Mouse (Mus musculus): Measurements from ENCODE around the gene Adamts3. TPM values are rescaled to one million over a fixed set of nuclear protein-coding genes. Genes with fewer than 3 reads are reported as not detected.

Adamts3 gene
- polyA plus RNA-seq, 1 experiment, result 10.9 TPM

DNA sequence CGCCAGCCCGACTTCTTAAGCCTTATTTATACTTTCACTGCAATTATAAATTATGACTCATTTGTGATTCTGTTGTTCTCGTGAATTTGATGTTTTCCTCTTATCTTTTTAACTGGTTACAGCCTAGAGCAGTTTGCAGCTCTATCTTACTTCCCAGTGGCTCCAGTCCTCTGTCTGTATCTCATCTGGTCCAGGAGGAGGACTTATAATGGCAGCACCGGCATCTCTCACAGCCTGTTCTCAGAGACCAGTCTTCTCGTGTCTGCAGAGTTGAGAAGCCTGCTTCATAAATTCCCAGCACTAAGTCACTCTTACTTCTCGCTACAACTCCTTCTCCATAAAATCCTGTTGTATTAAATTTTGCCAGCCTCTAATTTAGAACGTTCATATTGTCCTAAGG lies 12.4 kb upstream of the Adamts3 start:
- Histone ChIP-seq H3K4me1 (ENCODE audit: control insufficient read depth, insufficient read depth, low read length) (no peaks in the 10 kb centered on the region), H3K4me3 (replicated peaks; ENCODE audit: insufficient read depth, low read depth, low read length) (no peak overlapping the region), H3K27me3 (ENCODE audit: control insufficient read depth, insufficient read depth, low read length) (no peaks in the 10 kb centered on the region), H3K27ac (ENCODE audit: insufficient read depth, low read length) (no peak overlapping the region)
- no peak for DNase-seq
- WGBS, result 90% methylated on average over 7 of the region's 7 CpGs
- TF ChIP-seq POLR2A (IDR thresholded peaks at IDR 0.05; ENCODE audit: borderline replicate concordance, insufficient read depth, low read length) (no peak), CTCF (IDR thresholded peaks at IDR 0.05; ENCODE audit: borderline replicate concordance, insufficient read depth, low read depth, low read length) (no peak)

GRCm38 (mm10) chr5:89884991-89885390 lies 1.9 kb upstream of the Adamts3 start:
- TF ChIP-seq CTCF (IDR thresholded peaks at IDR 0.05; ENCODE audit: borderline replicate concordance, insufficient read depth, low read depth, low read length), result no peak
- no peak for TF ChIP-seq POLR2A (IDR thresholded peaks at IDR 0.05; ENCODE audit: borderline replicate concordance, insufficient read depth, low read length)
- Histone ChIP-seq H3K4me1 (ENCODE audit: control insufficient read depth, insufficient read depth, low read length) (no peaks in the 10 kb centered on the region), H3K27me3 (ENCODE audit: control insufficient read depth, insufficient read depth, low read length) (0 out of 2 replicates have a peak, but pooled peaks cover 1% of the 10 kb centered on the region), H3K4me3 (replicated peaks; ENCODE audit: insufficient read depth, low read depth, low read length) (no peak overlapping the region), H3K27ac (ENCODE audit: insufficient read depth, low read length) (no peak overlapping the region)
- DNase-seq, result no peak
- 66% methylated on average over 4 of the region's 4 CpGs for WGBS

GRCm38 (mm10) chr5:89883908-89884204 lies 722 bp upstream of the Adamts3 start:
- 28% methylated on average over 8 of the region's 8 CpGs for WGBS
- Histone ChIP-seq H3K4me1 (ENCODE audit: control insufficient read depth, insufficient read depth, low read length) (no peaks in the 10 kb centered on the region), H3K4me3 (replicated peaks; ENCODE audit: insufficient read depth, low read depth, low read length) (peak overlapping the region; percentile 4), H3K27me3 (ENCODE audit: control insufficient read depth, insufficient read depth, low read length) (0 out of 2 replicates have a peak, but pooled peaks cover 1% of the 10 kb centered on the region), H3K27ac (ENCODE audit: insufficient read depth, low read length) (no peak overlapping the region)
- DNase-seq, result no peak
- no peak for TF ChIP-seq CTCF (IDR thresholded peaks at IDR 0.05; ENCODE audit: borderline replicate concordance, insufficient read depth, low read depth, low read length)
- no peak for TF ChIP-seq POLR2A (IDR thresholded peaks at IDR 0.05; ENCODE audit: borderline replicate concordance, insufficient read depth, low read length)

GRCm38 (mm10) chr5:89882091-89882734 lies 921 bp downstream of the Adamts3 start:
- WGBS, result under 1% methylated on average over 34 of the region's 35 CpGs
- H3K27ac ChIP-seq (ENCODE audit: insufficient read depth, low read length), result no peak overlapping the region
- peak; percentile 35 to 46 for DNase-seq
- no peak for TF ChIP-seq CTCF (IDR thresholded peaks at IDR 0.05; ENCODE audit: borderline replicate concordance, insufficient read depth, low read depth, low read length)
- TF ChIP-seq POLR2A (IDR thresholded peaks at IDR 0.05; ENCODE audit: borderline replicate concordance, insufficient read depth, low read length), result no peak
- 0 out of 2 replicates have a peak, but pooled peaks cover 1% of the 10 kb centered on the region for H3K27me3 ChIP-seq (ENCODE audit: control insufficient read depth, insufficient read depth, low read length)
- H3K4me3 ChIP-seq (replicated peaks; ENCODE audit: insufficient read depth, low read depth, low read length), result peak overlapping the region; percentile 39
- H3K4me1 ChIP-seq (ENCODE audit: control insufficient read depth, insufficient read depth, low read length), result no peaks in the 10 kb centered on the region

DNA sequence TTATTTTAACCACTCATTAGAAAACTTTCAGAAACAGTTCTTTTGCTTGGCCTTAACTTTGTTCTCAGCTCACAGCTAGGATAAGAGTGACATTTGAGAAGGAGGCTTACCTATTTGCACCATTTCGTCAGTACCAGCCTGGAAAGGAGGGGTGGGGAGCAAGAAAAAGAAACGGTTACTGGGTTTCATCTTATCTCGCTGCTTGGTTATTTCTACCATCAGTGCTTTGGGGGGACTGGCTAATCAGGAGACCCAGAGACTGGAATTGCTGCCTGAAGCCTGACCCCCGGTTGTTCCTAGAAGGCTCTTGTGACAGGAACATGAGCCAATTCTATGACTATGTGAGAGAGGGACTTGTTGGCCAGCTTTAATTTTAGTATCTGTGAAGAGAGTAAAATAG lies 1.7 kb downstream of the Adamts3 start:
- WGBS, result 69% methylated on average over 4 of the region's 4 CpGs

GRCm38 (mm10) chr5:89878866-89879392 lies 4.2 kb downstream of the Adamts3 start:
- no peak overlapping the region for H3K4me3 ChIP-seq (replicated peaks; ENCODE audit: insufficient read depth, low read depth, low read length)
- WGBS, result 89% methylated on average over 11 of the region's 11 CpGs
- no peaks in the 10 kb centered on the region for H3K4me1 ChIP-seq (ENCODE audit: control insufficient read depth, insufficient read depth, low read length)
- no peak for TF ChIP-seq CTCF (IDR thresholded peaks at IDR 0.05; ENCODE audit: borderline replicate concordance, insufficient read depth, low read depth, low read length)
- TF ChIP-seq POLR2A (IDR thresholded peaks at IDR 0.05; ENCODE audit: borderline replicate concordance, insufficient read depth, low read length), result no peak
- no peak overlapping the region for H3K27ac ChIP-seq (ENCODE audit: insufficient read depth, low read length)
- 0 out of 2 replicates have a peak, but pooled peaks cover 1% of the 10 kb centered on the region for H3K27me3 ChIP-seq (ENCODE audit: control insufficient read depth, insufficient read depth, low read length)
- DNase-seq, result no peak

More for the DNA sequence above, 1.7 kb downstream of the Adamts3 start:
- 0 out of 2 replicates have a peak, but pooled peaks cover 1% of the 10 kb centered on the region for H3K27me3 ChIP-seq (ENCODE audit: control insufficient read depth, insufficient read depth, low read length)
- no peak overlapping the region for H3K4me3 ChIP-seq (replicated peaks; ENCODE audit: insufficient read depth, low read depth, low read length)
- no peak overlapping the region for H3K27ac ChIP-seq (ENCODE audit: insufficient read depth, low read length)
- DNase-seq, result no peak
- no peak for TF ChIP-seq CTCF (IDR thresholded peaks at IDR 0.05; ENCODE audit: borderline replicate concordance, insufficient read depth, low read depth, low read length)
- no peak for TF ChIP-seq POLR2A (IDR thresholded peaks at IDR 0.05; ENCODE audit: borderline replicate concordance, insufficient read depth, low read length)
- no peaks in the 10 kb centered on the region for H3K4me1 ChIP-seq (ENCODE audit: control insufficient read depth, insufficient read depth, low read length)

GRCm38 (mm10) chr5:89872661-89873060 lies 10.5 kb downstream of the Adamts3 start:
- 59% methylated on average over 2 of the region's 2 CpGs for WGBS
- TF ChIP-seq POLR2A (IDR thresholded peaks at IDR 0.05; ENCODE audit: borderline replicate concordance, insufficient read depth, low read length), result no peak
- no peak for TF ChIP-seq CTCF (IDR thresholded peaks at IDR 0.05; ENCODE audit: borderline replicate concordance, insufficient read depth, low read depth, low read length)
- Histone ChIP-seq H3K27ac (ENCODE audit: insufficient read depth, low read length) (no peak overlapping the region), H3K4me3 (replicated peaks; ENCODE audit: insufficient read depth, low read depth, low read length) (no peak overlapping the region), H3K27me3 (ENCODE audit: control insufficient read depth, insufficient read depth, low read length) (no peaks in the 10 kb centered on the region), H3K4me1 (ENCODE audit: control insufficient read depth, insufficient read depth, low read length) (no peaks in the 10 kb centered on the region)
- DNase-seq, result no peak

- no peak overlapping the region for H3K27ac ChIP-seq (ENCODE audit: insufficient read depth, low read length)
- no peak overlapping the region for H3K4me3 ChIP-seq (replicated peaks; ENCODE audit: insufficient read depth, low read depth, low read length)
- no peak for DNase-seq
- TF ChIP-seq POLR2A (IDR thresholded peaks at IDR 0.05; ENCODE audit: borderline replicate concordance, insufficient read depth, low read length) (no peak), CTCF (IDR thresholded peaks at IDR 0.05; ENCODE audit: borderline replicate concordance, insufficient read depth, low read depth, low read length) (no peak)
- H3K27me3 ChIP-seq (ENCODE audit: control insufficient read depth, insufficient read depth, low read length), result no peaks in the 10 kb centered on the region
- WGBS, result 80% methylated on average over 4 of the region's 4 CpGs
- H3K4me1 ChIP-seq (ENCODE audit: control insufficient read depth, insufficient read depth, low read length), result no peaks in the 10 kb centered on the region
These were observed 23.5 kb downstream of the Adamts3 start for GRCm38 (mm10) chr5:89859603-89860002.

All from cerebellum, adult 2 months (tissue).